Mouse (Mus musculus) macrophage (primary cell): ENCODE data around the gene Dolk. TPM values are rescaled to one million over a fixed set of nuclear protein-coding genes. Genes with fewer than 3 reads are reported as not detected.
A peak's percentile ranks its signal among the peaks of the same experiment; 100 is the strongest.

Source experiments
- H3K27ac ChIP-seq: fragments of 350-480 bp; formaldehyde crosslinking; 2 replicates; pipeline ENCODE4 v1.9.0; 2021
- H3K36me3 ChIP-seq: fragments of 350-480 bp; formaldehyde crosslinking; 2 replicates; pipeline ENCODE4 v1.9.0; 2021; ENCODE audit errors: inconsistent target
- H3K4me3 ChIP-seq: fragments of 350-480 bp; formaldehyde crosslinking; 2 replicates; pipeline ENCODE4 v1.9.0; 2021; ENCODE audit errors: inconsistent target
- H3K79me2 ChIP-seq: fragments of 350-480 bp; formaldehyde crosslinking; 2 replicates; pipeline ENCODE4 v1.9.0; 2021; ENCODE audit errors: inconsistent target
- WGBS: methylation state at CpG from one replicate; pipeline ENCODE4 v1.1.7; 2026; ENCODE audit warnings: inconsistent platforms; ENCODE audit not compliant: missing documents; 5-methylcytosine and 5-hydroxymethylcytosine counted together
- polyA plus RNA-seq: library from polyadenylated mRNA; stranded (reverse); fragments of 250-400 nt; gene quantifications from 3 replicates; pipeline ENCODE4 v1.2.4, GENCODE M21; 2018; ENCODE audit warnings: inconsistent platforms

The Dolk gene
- polyA plus RNA-seq, 1 experiment from 2014 or later = 13.1 TPM

- Histone ChIP-seq H3K36me3 (peaks cover 15% of the 10 kb centered on the region; the same call in 1 of the 2 replicates), H3K4me3 (no peak overlapping the region)
Observed at GRCm38 (mm10) chr2:30250166-30251128, 35.7 kb downstream of the Dolk start.

GRCm38 (mm10) chr2:30249182-30249581 lies 37.0 kb downstream of the Dolk start:
- Histone ChIP-seq H3K36me3 (peaks cover 8% of the 10 kb centered on the region; the same call in 1 of the 2 replicates), H3K4me3 (no peak overlapping the region), H3K79me2 (peaks cover 78% of the 10 kb centered on the region; the same call in 1 of the 2 replicates), H3K27ac (no peak overlapping the region)
- 95% methylated on average over 3 of the region's 3 CpGs for WGBS

More at GRCm38 (mm10) chr2:30250166-30251128, 35.7 kb downstream of the Dolk start:
- WGBS = 88% methylated on average over 10 of the region's 10 CpGs
- Histone ChIP-seq H3K79me2 (peaks cover 66% of the 10 kb centered on the region; the same call in 1 of the 2 replicates), H3K27ac (no peak overlapping the region)

- Histone ChIP-seq H3K27ac (no peak overlapping the region), H3K4me3 (no peak overlapping the region), H3K79me2 (peaks cover 84% of the 10 kb centered on the region; the same call in 1 of the 2 replicates), H3K36me3 (peaks cover 8% of the 10 kb centered on the region; the same call in 1 of the 2 replicates)
- WGBS = 81% methylated on average over 4 of the region's 4 CpGs
Observed at GRCm38 (mm10) chr2:30247681-30248080, 38.5 kb downstream of the Dolk start.

- H3K79me2 ChIP-seq = peaks cover 78% of the 10 kb centered on the region; the same call in 1 of the 2 replicates
- WGBS = 93% methylated on average over 5 of the region's 5 CpGs
- no peak overlapping the region for H3K27ac ChIP-seq
- peaks cover 8% of the 10 kb centered on the region; the same call in 1 of the 2 replicates for H3K36me3 ChIP-seq
- no peak overlapping the region for H3K4me3 ChIP-seq
Observed at GRCm38 (mm10) chr2:30247036-30247435, 39.1 kb downstream of the Dolk start.

- 92% methylated on average over 7 of the region's 7 CpGs for WGBS
- no peak overlapping the region for H3K27ac ChIP-seq
- H3K36me3 ChIP-seq = peaks cover 13% of the 10 kb centered on the region; the same call in 1 of the 2 replicates
- H3K79me2 ChIP-seq = peaks cover 85% of the 10 kb centered on the region; the same call in 1 of the 2 replicates
- H3K4me3 ChIP-seq = no peak overlapping the region
Observed at GRCm38 (mm10) chr2:30244595-30245178, 41.4 kb downstream of the Dolk start.

GRCm38 (mm10) chr2:30243391-30243790 lies 42.7 kb downstream of the Dolk start:
- H3K79me2 ChIP-seq = peaks cover 85% of the 10 kb centered on the region
- peaks cover 5% of the 10 kb centered on the region; the same call in 1 of the 2 replicates for H3K36me3 ChIP-seq
- no peak overlapping the region for H3K27ac ChIP-seq
- H3K4me3 ChIP-seq = no peak overlapping the region
- 91% methylated on average over 4 of the region's 4 CpGs for WGBS

- H3K4me3 ChIP-seq = no peak overlapping the region
- H3K27ac ChIP-seq = no peak overlapping the region; the same call in 1 of the 2 replicates
- peaks cover 5% of the 10 kb centered on the region; the same call in 1 of the 2 replicates for H3K36me3 ChIP-seq
Observed at GRCm38 (mm10) chr2:30242509-30242908, 43.6 kb downstream of the Dolk start.

GRCm38 (mm10) chr2:30240267-30240666 lies 45.9 kb downstream of the Dolk start, which contains the start of gene Gm28035:
Gene Gm28035, plus strand, starts transcription at chr2:30240567.
- peaks cover 5% of the 10 kb centered on the region; the same call in 1 of the 2 replicates for H3K36me3 ChIP-seq
- peaks cover 62% of the 10 kb centered on the region for H3K79me2 ChIP-seq
- H3K4me3 ChIP-seq = no peak within 1 kb of the TSS
- H3K27ac ChIP-seq = no peak within 1 kb of the TSS
- WGBS = 91% methylated on average over 2 of the region's 2 CpGs

More at GRCm38 (mm10) chr2:30242509-30242908, 43.6 kb downstream of the Dolk start:
- peaks cover 81% of the 10 kb centered on the region for H3K79me2 ChIP-seq
- 71% methylated on average over 4 of the region's 4 CpGs for WGBS

- 92% methylated on average over 4 of the region's 4 CpGs for WGBS
- no peak overlapping the region for H3K27ac ChIP-seq
- H3K4me3 ChIP-seq = no peak overlapping the region
- peaks cover 57% of the 10 kb centered on the region for H3K79me2 ChIP-seq
- H3K36me3 ChIP-seq = peaks cover 5% of the 10 kb centered on the region; the same call in 1 of the 2 replicates
Observed at GRCm38 (mm10) chr2:30239777-30240176, 46.4 kb downstream of the Dolk start.

- WGBS = 71% methylated on average over 3 of the region's 3 CpGs
- Histone ChIP-seq H3K4me3 (peak overlapping the region; percentile 75), H3K36me3 (peaks cover 5% of the 10 kb centered on the region; the same call in 1 of the 2 replicates), H3K27ac (no peak overlapping the region), H3K79me2 (peaks cover 49% of the 10 kb centered on the region)
Observed at GRCm38 (mm10) chr2:30238906-30239465, 47.1 kb downstream of the Dolk start.

- Histone ChIP-seq H3K36me3 (peaks cover 5% of the 10 kb centered on the region; the same call in 1 of the 2 replicates), H3K4me3 (peak overlapping the region; percentile 75), H3K79me2 (peaks cover 40% of the 10 kb centered on the region), H3K27ac (peak overlapping the region; percentile 43)
- WGBS = under 1% methylated on average over 42 of the region's 42 CpGs
Observed at GRCm38 (mm10) chr2:30237881-30238280, 48.3 kb downstream of the Dolk start.

- Histone ChIP-seq H3K79me2 (peaks cover 40% of the 10 kb centered on the region), H3K4me3 (peak within 1 kb of the TSS; percentile 80), H3K27ac (peak within 1 kb of the TSS; percentile 67), H3K36me3 (peaks cover 5% of the 10 kb centered on the region; the same call in 1 of the 2 replicates)
- WGBS = under 1% methylated on average over 67 of the region's 67 CpGs
Observed at GRCm38 (mm10) chr2:30237199-30237880, 48.8 kb downstream of the Dolk start, which contains the start of gene Lrrc8a. Gene Lrrc8a, plus strand, starts transcription at chr2:30237715.

- H3K27ac ChIP-seq = peak overlapping the region; percentile 67
- H3K4me3 ChIP-seq = peak overlapping the region; percentile 80
- peaks cover 5% of the 10 kb centered on the region; the same call in 1 of the 2 replicates for H3K36me3 ChIP-seq
- H3K79me2 ChIP-seq = peaks cover 37% of the 10 kb centered on the region
- WGBS = 6% methylated on average over 18 of the region's 18 CpGs
Observed at GRCm38 (mm10) chr2:30236426-30237198, 49.5 kb downstream of the Dolk start.
